Mouse (Mus musculus) liver, embryonic 14.5 days (tissue): ENCODE measurements around the gene Evi2. TPM values are rescaled to one million over a fixed set of nuclear protein-coding genes. Genes with fewer than 3 reads are reported as not detected.

Experiments
- ATAC-seq: fragments of 200-750 bp; cut with Nextera tagmentation; 2 replicates; pipeline ENCODE4 v1.8.0; 2017; ENCODE audit warnings: moderate number of reproducible peaks, mild to moderate bottlenecking, moderate library complexity; ENCODE audit not compliant: insufficient read depth
- DNase-seq, 3 experiments: peaks; one replicate each; pipeline ENCODE4 v3.0.0-alpha.2; 2012 to 2013; ENCODE audit warnings: low read depth in 3 of 3, low spot score in 3 of 3
- H3K27ac ChIP-seq: fragments of 300-500 bp; sonication (generic); 2 replicates; pipeline ENCODE4 v1.5.1; 2014; ENCODE audit warnings: moderate library complexity, mild to moderate bottlenecking, control low read depth, inconsistent platforms
- H3K27me3 ChIP-seq: fragments of 300-500 bp; sonication (generic); 2 replicates; pipeline ENCODE4 v1.6.1; 2014; ENCODE audit warnings: mild to moderate bottlenecking, low read length, moderate library complexity; ENCODE audit not compliant: control insufficient read depth, insufficient read depth
- H3K36me3 ChIP-seq: fragments of 300-500 bp; sonication (generic); replicated peaks from 2 replicates; pipeline ENCODE4 v1.6.1; 2014; ENCODE audit warnings: low read depth; ENCODE audit not compliant: control insufficient read depth, insufficient read depth
- H3K4me1 ChIP-seq, 2 experiments: fragments of 200-500 bp in 1 of 2; fragments of 300-500 bp in 1 of 2; sonication (generic) in 1 of 2; replicated peaks; 2 replicates each; pipeline ENCODE4 v1.6.1; 2012 to 2014; ENCODE audit warnings: antibody characterized with exemption in 1 of 2, inconsistent platforms in 1 of 2, low read length in 1 of 2; ENCODE audit not compliant: control insufficient read depth in 2 of 2, insufficient read depth in 2 of 2
- H3K4me2 ChIP-seq: fragments of 300-500 bp; sonication (generic); 2 replicates; pipeline ENCODE4 v1.6.1; 2014; ENCODE audit warnings: low read depth, mild to moderate bottlenecking, control low read depth, moderate library complexity
- H3K4me3 ChIP-seq, 2 experiments: fragments of 200-500 bp in 1 of 2; fragments of 300-500 bp in 1 of 2; sonication (generic) in 1 of 2; 2 replicates each; pipeline ENCODE4 v1.5.1; 2012 to 2014; ENCODE audit warnings: low read depth in 2 of 2, low read length in 2 of 2, mild to moderate bottlenecking in 2 of 2, control low read depth in 1 of 2, inconsistent platforms in 1 of 2, moderate library complexity in 1 of 2; ENCODE audit not compliant: insufficient read depth in 1 of 2
- H3K9ac ChIP-seq: fragments of 300-500 bp; sonication (generic); replicated peaks from 2 replicates; pipeline ENCODE4 v1.6.1; 2014; ENCODE audit warnings: mild to moderate bottlenecking, control low read depth, moderate library complexity
- H3K9me3 ChIP-seq: fragments of 300-500 bp; sonication (generic); 2 replicates; pipeline ENCODE4 v1.6.1; 2016; ENCODE audit warnings: low read length, mixed read lengths; ENCODE audit not compliant: control insufficient read depth
- CTCF ChIP-seq: IDR thresholded peaks from 2 replicates; pipeline ENCODE4 v1.5.1; 2016; ENCODE audit warnings: antibody characterized with exemption, low read depth, control low read depth
- EP300 ChIP-seq: IDR thresholded peaks from 2 replicates; pipeline ENCODE4 v1.6.1; 2016; ENCODE audit warnings: antibody characterized with exemption, low read depth
- WGBS: fragments of 180-500 bp; shearing (Covaris S2); extraction: QIAGEN DNeasy Blood & Tissue Kit; methylation state at CpG from one replicate; pipeline ENCODE4 v1.1.7; 2014; ENCODE audit not compliant: insufficient replicate concordance; 5-methylcytosine and 5-hydroxymethylcytosine counted together
- polyA plus RNA-seq, 2 experiments: library from polyadenylated mRNA; depleted of rRNA in 1 of 2; stranded (reverse) in 1 of 2; unstranded in 1 of 2; fragments of >200 nt; fragmentation: Nextera tagmentation in 1 of 2; extraction: Ambion mirVana in 1 of 2; gene quantifications; 2 replicates each; pipeline versions ENCODE4 v1.2.1 to v1.2.3; 2012 to 2014

Evi2 gene
- polyA plus RNA-seq, 2 experiments = 0.44 to 0.63 TPM

GRCm38 (mm10) chr11:79527015-79527738, 3.2 kb downstream of the Evi2 start:
- H3K4me2 ChIP-seq = no peak overlapping the region; the same call in 1 of the 2 replicates
- DNase-seq (no peak), ATAC-seq (no peak)
- no peak overlapping the region for H3K27ac ChIP-seq
- H3K9me3 ChIP-seq = no peaks in the 10 kb centered on the region
- no peak for TF ChIP-seq EP300
- no peak for TF ChIP-seq CTCF
- H3K4me3 ChIP-seq = no peak overlapping the region
- WGBS = 33% methylated on average over 15 of the region's 15 CpGs
- peaks cover 0 to 30% of the 10 kb centered on the region in 2 experiments; a peak in 2 of 4 replicates for H3K4me1 ChIP-seq
- no peaks in the 10 kb centered on the region for H3K27me3 ChIP-seq
- H3K9ac ChIP-seq = no peak overlapping the region
- no peaks in the 10 kb centered on the region for H3K36me3 ChIP-seq

DNA sequence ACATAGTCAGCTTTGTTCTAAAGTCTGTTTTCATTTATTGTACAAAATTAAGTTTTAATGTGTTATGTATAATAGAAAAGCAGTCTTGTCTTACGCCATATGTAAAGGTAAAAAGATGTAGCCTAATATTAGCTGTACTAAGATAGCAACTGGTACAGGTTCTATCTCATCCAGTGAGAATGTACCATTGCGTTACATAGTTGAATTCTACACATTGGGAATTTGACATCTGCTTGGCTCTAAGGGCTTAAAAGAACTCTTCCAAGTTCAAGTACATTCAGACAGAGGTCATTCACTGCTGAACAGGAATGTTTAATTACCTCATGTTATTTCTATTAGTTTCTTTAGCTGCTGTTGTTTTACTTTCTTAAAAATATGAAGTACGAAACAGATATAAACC, 3.8 kb downstream of the Evi2 start:
- H3K36me3 ChIP-seq = no peaks in the 10 kb centered on the region
- no peak for TF ChIP-seq EP300
- no peak for TF ChIP-seq CTCF
- H3K9ac ChIP-seq = no peak overlapping the region
- no peak overlapping the region for H3K27ac ChIP-seq
- H3K4me2 ChIP-seq = no peak overlapping the region; the same call in 1 of the 2 replicates
- H3K27me3 ChIP-seq = no peaks in the 10 kb centered on the region
- peaks cover 0 to 28% of the 10 kb centered on the region in 2 experiments; a peak in 2 of 4 replicates for H3K4me1 ChIP-seq
- no peaks in the 10 kb centered on the region for H3K9me3 ChIP-seq
- ATAC-seq (no peak), DNase-seq (no peak)
- WGBS = 68% methylated on average over 3 of the region's 3 CpGs
- no peak overlapping the region for H3K4me3 ChIP-seq

DNA sequence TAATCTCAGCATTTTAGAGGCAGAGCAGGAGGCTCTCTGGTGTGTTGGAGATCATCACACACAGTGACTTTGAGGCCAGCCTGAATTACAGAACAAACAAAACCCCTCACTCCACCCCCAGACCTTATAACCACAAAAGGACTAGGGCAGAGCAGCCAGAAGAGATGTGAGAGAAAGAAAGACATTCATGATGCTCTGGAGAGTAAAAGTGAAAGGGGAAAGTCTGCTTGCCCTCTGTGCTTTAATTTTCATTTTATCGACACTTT, 6.1 kb downstream of the Evi2 start:
- Histone ChIP-seq H3K9me3 (no peaks in the 10 kb centered on the region), H3K4me2 (peak overlapping the region; percentile 45), H3K36me3 (no peaks in the 10 kb centered on the region), H3K4me1 (peaks cover 0 to 28% of the 10 kb centered on the region in 2 experiments; a peak in 2 of 4 replicates), H3K27me3 (no peaks in the 10 kb centered on the region), H3K4me3 (no peak overlapping the region), H3K27ac (no peak overlapping the region), H3K9ac (no peak overlapping the region)
- TF ChIP-seq CTCF = no peak
- TF ChIP-seq EP300 = no peak
- 72% methylated on average over 1 of the region's 1 CpGs for WGBS
- ATAC-seq = no peak
- DNase-seq = no peak

GRCm38 (mm10) chr11:79523560-79524309, 6.7 kb downstream of the Evi2 start, which contains the start of gene Evi2b:
Gene Evi2b (minus strand): TSS chr11:79523762.
- WGBS = 9% methylated on average over 10 of the region's 10 CpGs
- peak within 1 kb of the TSS; percentile 45 for H3K4me2 ChIP-seq
- DNase-seq (no peak), ATAC-seq (no peak)
- H3K27me3 ChIP-seq = no peaks in the 10 kb centered on the region
- H3K4me3 ChIP-seq = peak within 1 kb of the TSS; percentile 19 to 52
- H3K27ac ChIP-seq = no peak within 1 kb of the TSS; the same call in 1 of the 2 replicates
- peaks cover 0 to 31% of the 10 kb centered on the region in 2 experiments; a peak in 2 of 4 replicates for H3K4me1 ChIP-seq
- H3K9ac ChIP-seq = no peak within 1 kb of the TSS; the same call in 1 of the 2 replicates
- no peaks in the 10 kb centered on the region for H3K9me3 ChIP-seq
- no peaks in the 10 kb centered on the region for H3K36me3 ChIP-seq
- TF ChIP-seq EP300 (no peak), CTCF (no peak)

- WGBS = 9% methylated on average over 1 of the region's 1 CpGs
- TF ChIP-seq CTCF = no peak
- TF ChIP-seq EP300 = no peak
- H3K9ac ChIP-seq = no peak overlapping the region
- ATAC-seq (no peak), DNase-seq (no peak)
- H3K27me3 ChIP-seq = no peaks in the 10 kb centered on the region
- no peak overlapping the region for H3K27ac ChIP-seq
- peak overlapping the region; percentile 3 to 9; a peak in 2 of 4 replicates for H3K4me3 ChIP-seq
- peak overlapping the region; percentile 32; the same call in 1 of the 2 replicates for H3K4me2 ChIP-seq
- H3K9me3 ChIP-seq = no peaks in the 10 kb centered on the region
- H3K4me1 ChIP-seq = peaks cover 0 to 28% of the 10 kb centered on the region in 2 experiments; a peak in 2 of 4 replicates
- no peaks in the 10 kb centered on the region for H3K36me3 ChIP-seq
Observed at GRCm38 (mm10) chr11:79522944-79523343, 7.4 kb downstream of the Evi2 start.
